Mouse (Mus musculus): ENCODE measurements around the gene Tspan15. TPM values are rescaled to one million over a fixed set of nuclear protein-coding genes. Genes with fewer than 3 reads are reported as not detected.

Gene Tspan15
- total RNA-seq (2021), result 10 to 100 TPM; 11.1 to 13.7 TPM

GRCm38 (mm10) chr10:62230708-62231394 lies at the start of gene Tspan15:
Gene Tspan15, minus strand, starts transcription at chr10:62231251.
- peak; percentile 81 to 87 for DNase-seq (ENCODE audit: low spot score in 2 of 2)
- intact Hi-C loops (cut with DNase I), result no loop called here

- intact Hi-C loops (cut with DNase I), result loop anchor here (5.0 kb wide), 1 partner anchor 58 kb away; no protein-coding TSS in a partner anchor
Observed at GRCm38 (mm10) chr10:62279671-62280070, 48.6 kb upstream of the Tspan15 start.

GRCm38 (mm10) chr10:62279066-62279465 lies 48.0 kb upstream of the Tspan15 start:
- intact Hi-C loops (cut with DNase I), result no loop called here
- no peak for DNase-seq (ENCODE audit: low spot score in 2 of 2)

More at GRCm38 (mm10) chr10:62279671-62280070, 48.6 kb upstream of the Tspan15 start:
- DNase-seq (ENCODE audit: low spot score in 2 of 2), result no peak

- intact Hi-C loops (cut with DNase I), result no loop called here
- DNase-seq (ENCODE audit: low spot score in 2 of 2), result no peak
Observed at GRCm38 (mm10) chr10:62277499-62278293, 46.6 kb upstream of the Tspan15 start.

- peak; percentile 76 to 87 for DNase-seq (ENCODE audit: low spot score in 2 of 2)
- intact Hi-C loops (cut with DNase I), result loop anchor here (2.0 kb wide), 1 partner anchor 136 kb away; no protein-coding TSS in a partner anchor
Observed at GRCm38 (mm10) chr10:62275235-62275634, 44.2 kb upstream of the Tspan15 start.

- no peak for DNase-seq (ENCODE audit: low spot score in 2 of 2)
- intact Hi-C loops (cut with DNase I), result no loop called here
Observed at GRCm38 (mm10) chr10:62269278-62269677, 38.2 kb upstream of the Tspan15 start.

GRCm38 (mm10) chr10:62264299-62264698 lies 33.2 kb upstream of the Tspan15 start:
- intact Hi-C loops (cut with DNase I), result no loop called here
- DNase-seq (ENCODE audit: low spot score in 2 of 2), result no peak

GRCm38 (mm10) chr10:62261115-62261886 lies 30.2 kb upstream of the Tspan15 start:
- peak; percentile 55 to 61 for DNase-seq (ENCODE audit: low spot score in 2 of 2)
- intact Hi-C loops (cut with DNase I), result no loop called here

- intact Hi-C loops (cut with DNase I), result no loop called here
- DNase-seq (ENCODE audit: low spot score in 2 of 2), result no peak
Observed at GRCm38 (mm10) chr10:62258298-62258697, 27.2 kb upstream of the Tspan15 start.

- intact Hi-C loops (cut with DNase I), result no loop called here
- peak in 1 of 2 experiments; percentile 52 for DNase-seq (ENCODE audit: low spot score in 2 of 2)
Observed at GRCm38 (mm10) chr10:62252496-62253235, 21.6 kb upstream of the Tspan15 start.

GRCm38 (mm10) chr10:62252000-62252488 lies 21.0 kb upstream of the Tspan15 start, which contains the start of gene Tacr2:
Gene Tacr2, plus strand, starts transcription at chr10:62252438.
- intact Hi-C loops (cut with DNase I), result no loop called here

GRCm38 (mm10) chr10:62247815-62248214 lies 16.8 kb upstream of the Tspan15 start:
- DNase-seq (ENCODE audit: low spot score in 2 of 2), result no peak
- intact Hi-C loops (cut with DNase I), result loop anchor here (10.0 kb wide), 1 partner anchor 403 kb away; no protein-coding TSS in a partner anchor

More at GRCm38 (mm10) chr10:62252000-62252488, 21.0 kb upstream of the Tspan15 start, which contains the start of gene Tacr2:
- no peak for DNase-seq (ENCODE audit: low spot score in 2 of 2)

- no peak for DNase-seq (ENCODE audit: low spot score in 2 of 2)
- intact Hi-C loops (cut with DNase I), result loop anchor here (10.0 kb wide), 1 partner anchor 402 kb away; no protein-coding TSS in a partner anchor
Observed at GRCm38 (mm10) chr10:62247156-62247555, 16.1 kb upstream of the Tspan15 start.

GRCm38 (mm10) chr10:62244067-62244466 lies 13.0 kb upstream of the Tspan15 start:
- intact Hi-C loops (cut with DNase I), result loop anchor here (10.0 kb wide), 1 partner anchor 399 kb away; no protein-coding TSS in a partner anchor
- no peak for DNase-seq (ENCODE audit: low spot score in 2 of 2)

- peak; percentile 49 to 62 for DNase-seq (ENCODE audit: low spot score in 2 of 2)
- intact Hi-C loops (cut with DNase I), result loop anchor here (1.0 to 10.0 kb wide), 3 partner anchors 56 to 398 kb away; no protein-coding TSS in a partner anchor
Observed at GRCm38 (mm10) chr10:62242896-62243295, 11.8 kb upstream of the Tspan15 start.

GRCm38 (mm10) chr10:62242358-62242757 lies 11.3 kb upstream of the Tspan15 start:
- peak in 1 of 2 experiments; percentile 43 for DNase-seq (ENCODE audit: low spot score in 2 of 2)
- intact Hi-C loops (cut with DNase I), result loop anchor here (2.0 to 10.0 kb wide), 2 partner anchors 140 to 398 kb away; no protein-coding TSS in a partner anchor

- no peak for DNase-seq (ENCODE audit: low spot score in 2 of 2)
- intact Hi-C loops (cut with DNase I), result no loop called here
Observed at GRCm38 (mm10) chr10:62239270-62239669, 8.2 kb upstream of the Tspan15 start.

- DNase-seq (ENCODE audit: low spot score in 2 of 2), result peak; percentile 13 to 29
- intact Hi-C loops (cut with DNase I), result no loop called here
Observed at GRCm38 (mm10) chr10:62238688-62239087, 7.6 kb upstream of the Tspan15 start.
